Mouse (Mus musculus) embryonic facial prominence, embryonic 15.5 days (tissue): Measurements from ENCODE around the gene Gpr15. TPM values are rescaled to one million over a fixed set of nuclear protein-coding genes. Genes with fewer than 3 reads are reported as not detected.

ENCODE experiments used
- ATAC-seq: fragments of 200-750 bp; cut with Nextera tagmentation; 2 replicates; pipeline ENCODE4 v1.8.0; 2017; ENCODE audit warnings: low read depth, moderate TSS enrichment; ENCODE audit not compliant: insufficient number of reproducible peaks, low FRiP score, low TSS enrichment
- H3K27ac ChIP-seq: fragments of 300-500 bp; sonication (generic); replicated peaks from 2 replicates; pipeline ENCODE4 v1.5.1; 2015; ENCODE audit warnings: mild to moderate bottlenecking, inconsistent platforms
- H3K27me3 ChIP-seq: fragments of 300-500 bp; sonication (generic); 2 replicates; pipeline ENCODE4 v1.6.1; 2015; ENCODE audit warnings: inconsistent platforms
- H3K36me3 ChIP-seq: fragments of 300-500 bp; sonication (generic); 2 replicates; pipeline ENCODE4 v1.6.1; 2015; ENCODE audit warnings: mild to moderate bottlenecking, inconsistent platforms
- H3K4me1 ChIP-seq: fragments of 300-500 bp; sonication (generic); 2 replicates; pipeline ENCODE4 v1.6.1; 2015; ENCODE audit warnings: inconsistent platforms
- H3K4me2 ChIP-seq: fragments of 300-500 bp; sonication (generic); replicated peaks from 2 replicates; pipeline ENCODE4 v1.6.1; 2015; ENCODE audit warnings: mild to moderate bottlenecking, inconsistent platforms
- H3K4me3 ChIP-seq: fragments of 300-500 bp; sonication (generic); replicated peaks from 2 replicates; pipeline ENCODE4 v1.5.1; 2015; ENCODE audit warnings: mild to moderate bottlenecking, inconsistent platforms
- H3K9ac ChIP-seq: fragments of 300-500 bp; sonication (generic); 2 replicates; pipeline ENCODE4 v1.6.1; 2015; ENCODE audit warnings: inconsistent platforms
- H3K9me3 ChIP-seq: fragments of 300-500 bp; sonication (generic); replicated peaks from 2 replicates; pipeline ENCODE4 v1.6.1; 2016; ENCODE audit warnings: inconsistent platforms
- WGBS: fragments of 180-500 bp; shearing (Covaris S2); methylation state at CpG from one replicate; pipeline ENCODE4 v1.1.7; 2015; 5-methylcytosine and 5-hydroxymethylcytosine counted together
- polyA plus RNA-seq: library from polyadenylated mRNA; unstranded; fragments of >200 nt; fragmentation: Nextera tagmentation; extraction: Ambion mirVana; gene quantifications from 2 replicates; pipeline ENCODE4 v1.2.1, GENCODE M21; 2015

The Gpr15 gene
- polyA plus RNA-seq, 1 experiment from 2014 or later, result 0.19 TPM

GRCm38 (mm10) chr16:58700816-58701424, 17.9 kb downstream of the Gpr15 start:
- no peaks in the 10 kb centered on the region for H3K36me3 ChIP-seq
- H3K4me1 ChIP-seq, result no peaks in the 10 kb centered on the region
- no peak overlapping the region for H3K27ac ChIP-seq
- no peak for ATAC-seq
- H3K4me2 ChIP-seq, result no peak overlapping the region
- H3K9ac ChIP-seq, result no peak overlapping the region
- H3K27me3 ChIP-seq, result no peaks in the 10 kb centered on the region
- H3K9me3 ChIP-seq, result no peaks in the 10 kb centered on the region
- no peak overlapping the region for H3K4me3 ChIP-seq
- WGBS, result 87% methylated on average over 12 of the region's 12 CpGs

GRCm38 (mm10) chr16:58700174-58700573, 18.7 kb downstream of the Gpr15 start:
- Histone ChIP-seq H3K27me3 (no peaks in the 10 kb centered on the region), H3K27ac (no peak overlapping the region), H3K36me3 (no peaks in the 10 kb centered on the region), H3K9me3 (no peaks in the 10 kb centered on the region), H3K4me2 (no peak overlapping the region), H3K9ac (no peak overlapping the region), H3K4me3 (no peak overlapping the region), H3K4me1 (no peaks in the 10 kb centered on the region)
- ATAC-seq, result no peak
- WGBS, result 81% methylated on average over 6 of the region's 6 CpGs

GRCm38 (mm10) chr16:58697261-58697660, 21.6 kb downstream of the Gpr15 start:
- Histone ChIP-seq H3K27me3 (no peaks in the 10 kb centered on the region), H3K27ac (no peak overlapping the region), H3K4me2 (no peak overlapping the region), H3K4me3 (no peak overlapping the region), H3K9me3 (no peaks in the 10 kb centered on the region), H3K9ac (no peak overlapping the region), H3K4me1 (no peaks in the 10 kb centered on the region), H3K36me3 (no peaks in the 10 kb centered on the region)
- WGBS, result 97% methylated on average over 1 of the region's 1 CpGs
- no peak for ATAC-seq

- ATAC-seq, result no peak
- Histone ChIP-seq H3K27ac (no peak overlapping the region), H3K27me3 (no peaks in the 10 kb centered on the region), H3K4me2 (no peak overlapping the region), H3K36me3 (no peaks in the 10 kb centered on the region), H3K9ac (no peak overlapping the region), H3K4me1 (no peaks in the 10 kb centered on the region), H3K9me3 (no peaks in the 10 kb centered on the region), H3K4me3 (no peak overlapping the region)
- 65% methylated on average over 3 of the region's 3 CpGs for WGBS
Observed at GRCm38 (mm10) chr16:58696796-58697195, 22.1 kb downstream of the Gpr15 start.

- no peaks in the 10 kb centered on the region for H3K4me1 ChIP-seq
- no peak overlapping the region for H3K9ac ChIP-seq
- H3K27me3 ChIP-seq, result no peaks in the 10 kb centered on the region
- H3K27ac ChIP-seq, result no peak overlapping the region
- WGBS, result 91% methylated on average over 5 of the region's 5 CpGs
- H3K36me3 ChIP-seq, result no peaks in the 10 kb centered on the region
- H3K9me3 ChIP-seq, result no peaks in the 10 kb centered on the region
- H3K4me3 ChIP-seq, result no peak overlapping the region
- no peak overlapping the region for H3K4me2 ChIP-seq
- ATAC-seq, result no peak
Observed at GRCm38 (mm10) chr16:58694091-58694490, 24.8 kb downstream of the Gpr15 start.

GRCm38 (mm10) chr16:58690322-58690732, 28.5 kb downstream of the Gpr15 start:
- H3K4me2 ChIP-seq, result no peak overlapping the region
- no peaks in the 10 kb centered on the region for H3K4me1 ChIP-seq
- no peaks in the 10 kb centered on the region for H3K9me3 ChIP-seq
- H3K27me3 ChIP-seq, result no peaks in the 10 kb centered on the region
- no peak overlapping the region for H3K4me3 ChIP-seq
- WGBS, result 76% methylated on average over 5 of the region's 5 CpGs
- no peak overlapping the region for H3K27ac ChIP-seq
- no peaks in the 10 kb centered on the region for H3K36me3 ChIP-seq
- no peak overlapping the region for H3K9ac ChIP-seq
- no peak for ATAC-seq

- WGBS, result 84% methylated on average over 5 of the region's 5 CpGs
- Histone ChIP-seq H3K27ac (no peak overlapping the region), H3K4me1 (no peaks in the 10 kb centered on the region), H3K4me2 (no peak overlapping the region), H3K36me3 (no peaks in the 10 kb centered on the region), H3K9me3 (no peaks in the 10 kb centered on the region), H3K4me3 (no peak overlapping the region), H3K9ac (no peak overlapping the region), H3K27me3 (no peaks in the 10 kb centered on the region)
- no peak for ATAC-seq
Observed at GRCm38 (mm10) chr16:58689555-58690169, 29.2 kb downstream of the Gpr15 start.

GRCm38 (mm10) chr16:58688534-58688933, 30.3 kb downstream of the Gpr15 start:
- WGBS, result 100% methylated on average over 1 of the region's 1 CpGs
- no peaks in the 10 kb centered on the region for H3K4me1 ChIP-seq
- no peak overlapping the region for H3K9ac ChIP-seq
- no peaks in the 10 kb centered on the region for H3K36me3 ChIP-seq
- no peaks in the 10 kb centered on the region for H3K9me3 ChIP-seq
- H3K4me3 ChIP-seq, result no peak overlapping the region
- no peak for ATAC-seq
- no peaks in the 10 kb centered on the region for H3K27me3 ChIP-seq
- H3K4me2 ChIP-seq, result no peak overlapping the region
- H3K27ac ChIP-seq, result no peak overlapping the region

GRCm38 (mm10) chr16:58685548-58686537, 33.0 kb downstream of the Gpr15 start:
- H3K4me2 ChIP-seq, result no peak overlapping the region
- no peak overlapping the region for H3K4me3 ChIP-seq
- no peak overlapping the region for H3K9ac ChIP-seq
- WGBS, result 70% methylated on average over 20 of the region's 20 CpGs
- H3K36me3 ChIP-seq, result peaks cover 8% of the 10 kb centered on the region; the same call in 1 of the 2 replicates
- H3K27me3 ChIP-seq, result no peaks in the 10 kb centered on the region
- no peaks in the 10 kb centered on the region for H3K4me1 ChIP-seq
- ATAC-seq, result no peak
- H3K9me3 ChIP-seq, result no peaks in the 10 kb centered on the region
- H3K27ac ChIP-seq, result no peak overlapping the region

GRCm38 (mm10) chr16:58684537-58684936, 34.3 kb downstream of the Gpr15 start:
- H3K27ac ChIP-seq, result no peak overlapping the region
- H3K36me3 ChIP-seq, result peaks cover 12% of the 10 kb centered on the region; the same call in 1 of the 2 replicates
- no peaks in the 10 kb centered on the region for H3K4me1 ChIP-seq
- no peaks in the 10 kb centered on the region for H3K27me3 ChIP-seq
- no peak overlapping the region for H3K9ac ChIP-seq
- ATAC-seq, result no peak
- H3K4me3 ChIP-seq, result no peak overlapping the region
- H3K9me3 ChIP-seq, result no peaks in the 10 kb centered on the region
- H3K4me2 ChIP-seq, result no peak overlapping the region

- Histone ChIP-seq H3K4me3 (no peak overlapping the region), H3K9me3 (no peaks in the 10 kb centered on the region), H3K27ac (no peak overlapping the region), H3K4me1 (no peaks in the 10 kb centered on the region), H3K9ac (no peak overlapping the region), H3K27me3 (no peaks in the 10 kb centered on the region), H3K4me2 (no peak overlapping the region), H3K36me3 (peaks cover 12% of the 10 kb centered on the region; the same call in 1 of the 2 replicates)
- 85% methylated on average over 4 of the region's 4 CpGs for WGBS
- no peak for ATAC-seq
Observed at GRCm38 (mm10) chr16:58683911-58684310, 35.0 kb downstream of the Gpr15 start.
